Mouse (Mus musculus): ENCODE measurements around the gene Mysm1.

Gene Mysm1

DNA sequence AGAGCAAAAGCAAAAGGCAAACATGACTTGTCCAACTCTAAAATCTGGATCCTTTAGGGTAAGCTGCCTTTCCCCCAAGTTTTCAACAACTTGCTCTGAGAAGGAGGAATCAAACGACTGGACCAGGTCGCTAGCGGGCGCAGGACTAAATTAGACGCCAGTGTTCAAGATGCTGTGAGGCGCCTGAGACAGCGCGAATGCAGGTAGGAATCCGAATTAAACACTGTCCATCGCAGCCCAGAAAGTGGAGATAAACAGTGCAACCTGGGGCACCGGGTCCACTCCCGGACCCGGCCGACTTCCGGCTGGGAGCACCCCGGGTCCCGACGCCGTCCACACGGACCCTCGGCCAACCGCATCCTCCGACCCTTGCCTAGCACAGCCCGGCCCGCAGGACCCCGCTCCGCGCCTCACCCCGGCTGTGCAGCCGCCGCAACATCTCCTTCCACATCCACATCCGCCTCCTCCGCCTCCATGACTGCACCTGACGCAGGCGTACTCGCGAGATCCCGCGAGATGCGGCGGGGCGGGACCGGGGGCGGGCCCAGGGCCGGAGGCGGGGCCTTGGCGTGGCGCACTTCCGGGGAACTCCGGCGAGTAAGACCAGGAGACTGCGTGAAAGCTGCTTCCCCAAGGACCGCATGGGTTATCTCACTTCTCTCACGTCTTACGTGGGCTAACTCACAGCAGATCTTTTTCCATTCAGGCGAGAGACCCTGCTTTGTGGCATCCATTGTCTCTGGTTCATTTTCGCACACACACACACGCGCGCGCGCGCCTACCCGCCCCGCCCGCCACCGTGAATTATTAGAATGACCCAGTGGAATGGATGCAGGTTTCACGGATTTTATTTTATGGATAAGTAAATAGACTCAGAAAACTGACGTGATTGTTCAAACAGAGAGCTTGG is at the start of gene Mysm1:
Gene Mysm1, minus strand, starts transcription at position 511 of the 910 bp plus-strand sequence.
- peak; percentile 82 for DNase-seq (ENCODE audit: low read depth, low spot score)

DNA sequence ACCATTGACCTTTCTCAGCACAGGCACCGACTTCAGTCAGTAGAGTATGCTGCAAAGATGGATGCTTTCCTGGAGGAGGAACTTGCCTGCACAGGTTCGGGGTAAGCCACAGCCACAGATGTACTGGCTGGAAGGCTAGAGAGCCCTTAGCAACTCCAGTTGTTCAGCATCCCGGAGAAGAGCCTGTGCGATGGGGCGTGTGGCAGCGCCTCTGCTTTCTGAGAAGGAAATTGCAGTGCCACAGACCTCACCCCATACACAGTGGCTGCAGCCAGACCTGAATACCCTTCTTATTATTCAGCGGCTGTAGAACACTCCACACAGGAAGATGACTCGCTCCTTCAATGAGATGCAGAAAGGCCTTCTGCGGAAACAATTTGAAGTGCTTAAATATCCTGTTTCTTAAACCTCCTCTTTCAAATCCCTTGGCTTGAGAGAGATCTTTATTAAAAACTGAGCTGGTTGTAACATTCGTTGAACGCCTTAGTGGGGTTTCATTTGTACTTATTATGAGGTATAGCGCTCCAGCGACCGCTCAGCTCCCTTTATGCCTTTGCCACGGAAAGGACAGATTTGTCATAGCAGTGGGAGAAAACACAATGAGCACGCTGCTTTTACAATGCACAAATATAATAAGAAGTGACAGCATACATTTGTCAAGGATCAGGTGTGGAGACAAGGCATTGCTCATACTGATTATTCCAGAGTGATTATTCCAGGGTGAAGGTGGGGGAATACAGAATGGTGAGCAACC is 47.1 kb upstream of the Mysm1 start:
- DNase-seq (ENCODE audit: low read depth, low spot score), result no peak

DNA sequence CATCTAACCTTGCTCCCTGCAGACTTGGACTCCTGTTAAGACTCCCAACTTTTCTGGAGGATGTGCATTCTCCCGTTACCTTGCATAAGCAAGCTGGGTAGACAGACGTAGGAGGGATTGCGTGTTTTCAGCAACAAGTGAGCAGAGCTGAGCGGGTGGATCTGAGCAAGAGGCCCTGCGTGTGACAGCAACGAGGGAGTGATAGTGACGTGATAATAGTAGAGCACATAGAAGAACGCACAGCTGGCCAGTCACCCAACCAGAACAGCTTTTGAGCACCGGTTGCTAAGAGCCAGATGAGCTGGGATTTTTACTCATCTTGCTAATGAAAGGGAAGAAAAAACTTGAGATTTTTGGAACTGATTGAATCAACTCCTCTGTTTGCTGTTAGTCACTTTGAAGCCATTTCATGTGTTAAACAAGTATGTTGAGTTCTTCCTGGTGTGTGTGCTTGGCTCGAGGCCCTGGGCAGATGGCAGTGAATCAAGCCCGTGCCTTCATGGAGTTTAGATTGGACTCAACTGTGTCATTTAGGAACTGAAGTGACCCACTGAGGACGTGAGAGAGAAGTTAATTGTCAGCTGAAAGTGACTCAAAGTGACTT is 44.6 kb upstream of the Mysm1 start:
- peak; percentile 13 for DNase-seq (ENCODE audit: low read depth, low spot score)

DNA sequence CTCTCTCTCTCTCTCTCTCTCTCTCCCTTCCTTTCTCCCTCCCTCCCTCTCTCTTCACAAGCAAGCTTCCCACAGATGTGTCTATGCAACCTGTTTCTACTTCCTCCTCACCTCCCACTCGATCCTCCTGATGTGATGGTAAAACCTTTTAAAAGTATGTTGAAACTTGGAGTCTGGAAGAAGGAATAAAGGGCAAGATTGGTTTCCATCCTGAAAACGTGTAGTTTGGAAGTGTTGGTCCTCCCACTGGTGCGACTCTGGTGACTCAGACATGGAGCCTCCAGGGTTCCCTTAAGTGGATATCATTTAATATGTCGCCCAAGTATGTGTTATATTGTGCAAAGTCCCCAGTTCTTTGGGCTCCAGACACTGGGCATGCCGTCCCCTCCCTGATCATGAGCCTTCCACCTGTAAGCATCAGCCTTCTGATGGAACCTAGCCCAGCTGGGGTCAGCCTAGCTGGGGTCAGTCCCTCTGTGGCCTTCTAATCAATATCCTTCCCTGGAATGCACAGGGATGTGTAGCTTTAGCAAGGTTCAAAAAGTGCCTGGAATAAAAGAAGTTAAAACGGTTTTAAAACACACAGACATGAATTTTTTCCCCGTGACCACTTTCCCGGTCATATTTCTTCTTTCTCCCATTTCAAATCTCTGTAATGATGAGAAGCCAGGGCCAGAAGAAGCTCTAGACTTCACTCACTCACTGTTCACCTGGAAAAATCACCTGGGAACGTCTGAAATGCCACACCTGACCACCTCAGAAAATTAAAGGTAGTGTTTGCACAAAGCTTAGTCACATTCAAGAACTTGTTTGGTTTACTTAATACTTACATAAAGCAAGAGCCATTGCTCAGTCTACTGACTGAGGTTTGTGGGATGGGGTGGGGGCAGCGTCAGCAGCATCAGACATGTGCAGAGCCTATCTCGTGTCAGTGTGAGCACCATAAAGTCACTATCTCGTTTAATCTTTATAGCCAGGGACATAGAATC is 43.0 kb upstream of the Mysm1 start:
- peak; percentile 12 for DNase-seq (ENCODE audit: low read depth, low spot score)

DNA sequence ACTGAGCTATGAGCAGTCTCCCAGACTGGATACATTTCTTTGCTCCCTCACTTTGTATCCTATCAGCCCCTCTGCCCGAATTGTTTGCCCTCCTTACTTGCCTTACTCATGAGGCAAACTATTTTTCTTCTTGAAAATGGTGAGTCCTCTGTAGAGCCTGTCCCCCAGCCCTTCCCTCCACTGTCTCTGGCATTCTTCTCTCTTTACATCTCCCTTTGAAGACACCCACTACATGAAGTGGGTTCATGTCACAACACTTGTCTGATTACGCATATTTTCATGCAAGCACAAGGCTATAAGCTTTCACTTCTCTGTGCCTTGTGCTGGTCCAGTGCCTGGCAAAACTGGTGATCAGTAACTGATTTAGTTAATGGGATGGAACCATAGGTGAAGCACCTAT is 41.3 kb upstream of the Mysm1 start:
- no peak for DNase-seq (ENCODE audit: low read depth, low spot score)

DNA sequence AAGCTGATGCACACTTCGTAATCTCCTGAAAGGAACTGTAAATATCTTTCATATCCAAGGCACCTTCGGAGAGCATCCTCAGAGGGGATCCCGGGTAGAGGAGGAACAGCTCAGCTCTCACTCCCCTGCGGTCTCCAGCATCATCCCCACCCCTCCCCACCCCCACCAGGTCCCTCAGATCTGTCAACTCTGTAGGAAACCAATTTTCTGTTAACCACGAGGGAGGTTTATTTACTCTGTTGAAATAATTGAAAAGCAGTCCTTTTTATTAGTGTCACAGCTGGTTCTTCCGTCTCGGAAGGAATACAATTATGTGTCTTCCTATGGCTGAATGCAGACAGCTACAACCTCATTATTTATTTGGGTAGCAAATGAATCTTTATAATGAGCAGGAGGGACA is 39.3 kb upstream of the Mysm1 start:
- DNase-seq (ENCODE audit: low read depth, low spot score), result no peak

DNA sequence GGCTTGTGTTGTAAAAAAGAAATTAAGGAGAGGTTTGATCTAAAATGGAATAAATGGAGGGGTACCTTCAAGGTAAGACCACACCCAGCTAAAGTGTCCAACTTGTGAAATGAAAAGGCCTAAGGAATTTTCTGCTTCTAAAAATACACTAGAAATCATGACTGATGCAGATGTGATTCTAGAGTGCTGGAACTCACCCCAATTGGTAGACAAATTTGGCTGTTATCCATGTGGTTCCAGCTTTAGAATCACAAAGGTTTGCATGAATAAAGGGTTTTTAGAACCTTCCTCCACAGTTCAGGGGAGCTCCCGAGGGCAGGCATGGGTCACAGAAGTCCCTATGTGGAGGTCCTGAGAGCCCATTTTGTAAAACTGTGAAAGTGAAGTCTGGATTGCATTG is 33.8 kb upstream of the Mysm1 start:
- no peak for DNase-seq (ENCODE audit: low read depth, low spot score)

DNA sequence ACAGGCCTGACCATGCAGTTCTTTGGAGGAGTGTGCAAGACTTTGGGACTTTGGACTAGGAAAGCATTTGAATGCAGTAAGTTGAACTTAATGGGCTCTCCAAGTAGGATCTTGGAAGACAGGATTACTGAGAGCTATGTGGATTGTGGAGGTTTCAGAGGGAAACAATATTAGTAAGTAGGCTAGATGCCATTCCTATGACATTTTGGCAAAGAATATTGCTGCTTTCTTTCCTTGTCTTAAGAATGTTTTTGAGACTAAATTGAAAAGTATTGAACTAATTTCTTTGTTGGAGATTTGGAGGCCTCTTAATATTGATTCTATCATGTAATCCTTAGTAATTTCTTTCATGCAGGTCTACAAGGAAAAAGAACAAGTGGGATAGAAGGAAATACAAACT is 33.4 kb upstream of the Mysm1 start:
- no peak for DNase-seq (ENCODE audit: low read depth, low spot score)

DNA sequence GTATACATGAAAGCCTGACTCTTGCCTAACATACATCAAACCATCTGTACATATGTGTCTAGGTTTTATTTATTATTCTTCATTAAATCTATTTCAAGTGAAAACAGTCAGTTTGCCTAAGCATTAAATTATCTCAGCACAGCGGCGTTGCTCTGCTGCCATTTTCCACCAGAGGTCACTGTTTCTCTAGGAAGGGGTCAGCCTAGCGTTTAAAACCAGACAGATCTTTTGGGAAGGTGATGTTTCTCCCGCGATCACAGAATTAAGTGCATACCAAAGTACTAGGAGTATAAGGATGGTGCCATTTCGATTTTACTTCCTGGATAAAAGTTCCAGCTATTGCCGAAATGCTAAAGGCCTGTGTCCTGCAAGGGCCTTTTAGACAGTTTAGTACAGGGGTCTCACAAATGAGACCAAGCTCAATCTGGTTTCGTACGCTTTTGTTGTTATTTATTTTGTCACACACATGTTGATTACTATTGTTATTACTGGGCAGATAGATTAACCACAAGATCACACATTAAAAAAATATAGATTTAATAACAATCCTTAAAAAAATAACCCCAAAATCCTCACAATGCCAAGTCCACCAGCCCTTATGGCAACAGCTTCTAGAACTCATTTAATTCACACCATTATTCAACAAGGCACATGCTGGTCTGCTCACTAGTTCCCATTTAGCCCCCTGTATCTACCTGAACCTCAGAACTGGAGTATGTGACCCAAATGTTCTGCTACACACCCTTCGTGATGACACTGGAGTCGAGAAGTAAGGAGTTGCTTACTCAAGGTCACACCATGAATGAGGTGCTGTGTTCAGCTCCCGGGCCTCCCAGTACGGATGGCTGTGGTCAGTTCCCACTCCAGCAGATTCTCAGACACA is 29.5 kb upstream of the Mysm1 start:
- no peak for DNase-seq (ENCODE audit: low read depth, low spot score)

DNA sequence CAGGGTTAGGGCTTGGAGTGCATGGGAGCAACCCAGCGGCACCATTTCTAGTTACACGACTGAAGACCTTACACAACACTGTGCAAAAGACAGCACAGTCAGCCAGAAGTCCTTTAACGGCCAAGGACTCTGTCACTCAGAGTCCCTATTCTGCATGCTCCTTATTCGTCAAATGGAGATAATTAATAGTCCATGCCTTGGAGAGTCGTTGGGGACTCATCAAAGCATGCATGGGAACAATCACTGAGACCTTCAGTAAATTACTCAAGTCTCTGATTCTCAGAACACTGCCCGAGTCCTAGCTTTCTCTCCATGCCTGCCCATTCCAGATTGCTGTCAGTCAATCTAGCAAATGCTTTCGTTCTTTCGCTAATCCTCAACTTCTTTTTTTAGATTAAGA is 28.9 kb upstream of the Mysm1 start:
- DNase-seq (ENCODE audit: low read depth, low spot score), result no peak

DNA sequence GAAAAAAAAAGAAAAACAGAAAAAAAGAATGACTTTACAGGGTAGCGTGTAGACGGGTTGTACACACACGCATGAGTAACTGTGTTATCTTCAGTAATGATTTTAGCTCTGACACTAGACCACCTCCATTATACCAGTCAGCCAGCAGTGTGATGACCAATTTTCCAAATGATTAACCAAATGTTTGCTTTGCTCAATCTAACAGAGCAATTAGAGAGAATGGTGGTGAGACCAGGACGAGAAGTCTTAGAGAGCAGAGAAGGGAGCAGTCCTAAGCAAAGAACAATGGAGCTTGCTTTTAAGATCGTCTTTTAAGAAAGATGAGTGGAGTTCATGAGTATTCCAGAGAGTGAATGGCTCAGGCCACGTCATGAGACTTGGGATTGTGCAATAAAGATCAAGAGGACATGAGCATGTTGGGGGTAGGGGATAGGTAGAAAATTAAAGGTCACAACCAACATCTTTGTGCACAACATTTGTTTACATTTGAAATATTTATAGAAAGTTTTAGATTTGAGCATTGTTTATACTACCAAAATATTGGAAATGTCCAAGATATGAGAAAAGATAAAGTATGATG is 26.4 kb upstream of the Mysm1 start:
- no peak for DNase-seq (ENCODE audit: low read depth, low spot score)

DNA sequence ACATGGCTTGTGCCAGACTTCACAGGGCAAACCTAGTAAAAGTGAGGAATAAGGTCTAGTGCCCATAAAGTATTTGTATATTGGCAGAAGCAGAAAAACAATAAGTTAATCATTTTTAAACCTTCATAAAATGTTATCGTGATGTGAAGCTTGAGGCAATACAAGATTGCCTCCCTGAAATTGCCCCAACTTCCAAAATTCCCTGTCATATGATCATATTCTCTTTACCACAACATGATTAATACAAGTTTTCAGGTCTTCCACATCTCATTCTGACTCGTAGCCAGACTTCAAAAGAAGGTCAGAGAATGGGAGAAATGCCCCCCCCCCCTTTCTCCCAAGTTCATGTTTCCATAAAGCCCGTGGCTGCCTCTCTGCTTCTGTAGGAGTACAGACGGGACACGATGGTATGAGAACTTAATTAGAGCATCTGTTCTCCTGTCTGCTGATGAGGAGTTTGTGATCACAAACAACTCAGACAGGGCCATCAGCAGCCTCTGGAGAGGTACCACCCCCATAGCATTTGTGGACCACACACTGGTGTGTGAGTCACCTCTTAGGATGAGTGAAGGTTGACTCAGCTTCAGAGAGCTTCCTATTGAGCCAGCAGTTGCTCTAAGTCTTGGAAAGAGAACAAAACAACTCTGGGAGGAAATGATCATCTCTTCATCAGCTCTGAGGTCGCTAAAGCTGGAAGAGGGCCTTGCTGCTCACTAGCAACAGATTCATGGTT is 22.3 kb upstream of the Mysm1 start:
- no peak for DNase-seq (ENCODE audit: low read depth, low spot score)

DNA sequence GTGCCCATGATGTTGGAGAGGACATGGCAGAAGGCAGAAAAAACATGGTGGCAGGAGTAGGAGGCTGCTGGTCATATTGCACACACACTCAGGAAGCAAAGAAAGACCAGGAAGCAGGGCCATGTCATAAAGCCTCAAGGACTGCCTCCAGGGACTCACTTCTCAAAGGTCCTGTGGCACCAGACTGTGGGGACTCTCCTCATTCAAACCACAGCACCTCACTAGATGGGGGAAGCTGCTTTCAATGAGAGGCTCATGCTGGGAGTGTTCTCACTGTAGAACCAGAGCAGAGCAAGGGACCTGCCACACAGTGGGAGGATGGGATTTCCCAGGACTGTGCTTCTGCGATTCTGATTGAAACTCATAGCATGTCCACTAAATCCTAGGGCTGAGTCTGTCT is 21.2 kb upstream of the Mysm1 start:
- DNase-seq (ENCODE audit: low read depth, low spot score), result no peak

DNA sequence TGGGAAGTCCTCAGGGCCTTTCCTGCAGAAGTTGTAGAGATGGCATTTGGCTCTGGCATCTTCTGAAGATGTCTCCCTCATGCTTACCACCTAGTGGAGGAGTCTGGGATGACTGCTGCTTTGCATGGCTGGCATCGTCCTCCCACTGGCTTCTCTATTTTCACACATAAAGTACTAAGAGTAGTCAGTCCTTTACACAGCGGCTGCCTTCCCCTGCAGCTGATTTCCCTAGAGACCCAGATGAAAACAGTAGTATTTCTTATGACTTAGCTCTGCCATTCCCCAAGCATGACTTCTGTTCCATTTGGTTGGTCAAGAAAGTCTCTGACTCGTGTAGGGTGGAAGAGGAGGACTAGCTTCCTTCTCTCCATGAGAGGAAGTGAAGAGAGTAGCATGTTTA is 20.3 kb upstream of the Mysm1 start:
- DNase-seq (ENCODE audit: low read depth, low spot score), result no peak

DNA sequence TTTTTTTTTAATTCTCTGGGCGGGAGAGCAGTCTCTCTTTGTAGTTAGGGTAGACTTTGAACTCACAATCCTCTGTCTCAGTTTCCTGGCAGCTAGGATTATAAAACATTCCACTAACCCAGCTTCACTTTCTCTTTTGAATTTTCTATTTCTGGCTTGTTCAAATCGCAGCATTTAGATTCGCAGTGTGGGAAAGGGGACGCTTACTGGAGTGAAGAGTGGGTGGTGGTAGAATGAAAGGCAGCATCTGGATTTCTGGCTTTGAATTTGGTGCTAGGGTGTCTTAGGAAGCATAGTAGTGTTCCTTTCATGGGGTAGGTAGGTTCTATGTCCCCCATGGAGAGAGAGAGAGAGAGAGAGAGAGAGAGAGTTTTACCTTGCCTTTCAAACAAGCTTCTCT is 17.0 kb upstream of the Mysm1 start:
- DNase-seq (ENCODE audit: low read depth, low spot score), result peak; percentile 77

DNA sequence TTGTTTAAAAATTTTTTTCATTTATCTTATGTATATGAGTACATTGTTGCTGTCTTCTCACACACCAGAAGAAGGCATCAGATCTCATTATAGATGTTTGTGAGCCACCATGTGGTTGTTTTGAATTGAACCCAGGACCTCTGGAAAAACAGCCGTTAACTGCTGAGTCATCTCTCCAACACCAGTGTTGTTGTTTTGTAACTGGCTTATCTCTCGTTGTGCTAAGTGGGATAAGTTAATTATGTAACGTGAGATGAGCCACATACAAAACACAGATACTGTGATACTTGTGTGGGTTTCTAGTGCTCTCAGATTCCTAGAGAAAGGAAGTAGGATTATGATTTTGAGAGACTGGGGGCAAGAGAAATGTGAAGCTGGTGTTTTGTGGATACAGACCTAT is 11.3 kb upstream of the Mysm1 start:
- DNase-seq (ENCODE audit: low read depth, low spot score), result no peak

DNA sequence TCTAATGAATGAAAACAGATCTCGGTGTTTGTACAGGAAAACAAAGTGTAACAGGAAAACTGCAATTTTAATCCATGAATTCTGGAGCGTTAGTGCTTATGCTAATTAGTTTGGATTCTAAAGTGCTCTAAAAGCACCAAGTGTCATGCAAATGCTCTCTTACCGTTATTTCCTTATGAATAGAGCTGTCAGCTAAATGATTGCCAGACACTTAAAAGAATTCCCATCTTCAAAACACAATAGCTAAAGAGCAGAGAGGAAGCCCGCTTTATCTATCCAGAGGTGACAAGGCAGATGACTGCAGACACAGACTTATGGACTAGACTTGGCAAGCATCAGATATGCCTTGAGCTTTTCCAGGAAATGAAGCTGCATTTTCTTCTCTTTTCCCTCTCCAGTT is 8.8 kb upstream of the Mysm1 start:
- DNase-seq (ENCODE audit: low read depth, low spot score), result no peak

DNA sequence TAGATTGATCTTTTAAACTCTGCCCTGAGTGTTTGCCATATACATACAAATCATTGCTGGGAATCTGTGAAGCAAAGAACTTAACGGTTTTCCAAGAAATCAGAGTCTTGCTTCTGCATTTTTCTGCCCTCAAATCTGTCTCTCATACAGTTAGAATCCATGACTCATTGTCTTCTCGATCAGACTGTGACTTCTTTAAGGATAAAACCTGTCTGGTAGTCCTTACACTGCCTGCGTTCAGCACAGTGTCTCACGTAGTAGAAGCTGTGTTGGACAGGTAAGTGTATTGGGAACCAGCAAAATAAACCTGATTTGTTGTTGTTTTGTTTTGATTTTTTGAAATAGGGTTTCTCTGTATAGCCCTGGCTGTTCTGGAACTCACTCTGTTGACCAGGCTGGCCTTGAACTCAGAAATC is 608 bp upstream of the Mysm1 start:
- no peak for DNase-seq (ENCODE audit: low read depth, low spot score)

DNA sequence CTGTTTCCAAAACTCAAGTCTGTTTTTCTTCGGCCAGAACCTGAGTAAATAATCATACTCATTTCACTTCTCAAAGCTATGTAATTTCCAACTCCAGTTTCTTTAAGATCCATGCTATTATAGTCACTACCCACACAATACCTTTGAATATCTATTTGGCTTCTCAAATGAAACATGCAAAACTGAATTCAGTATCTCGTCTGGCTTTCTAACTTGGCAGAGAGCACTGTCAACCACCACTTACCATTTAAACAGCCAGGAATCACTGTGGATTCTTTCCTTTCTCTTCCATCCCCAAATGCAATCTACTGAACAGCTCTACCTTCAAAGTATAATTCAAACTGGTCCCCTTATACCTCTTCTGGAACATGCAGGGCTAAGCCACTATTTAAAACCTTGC is 5.6 kb downstream of the Mysm1 start:
- peak; percentile 55 for DNase-seq (ENCODE audit: low read depth, low spot score)
